Mouse (Mus musculus) hindbrain, embryonic 14.5 days (tissue): ENCODE data around the gene Sema3c. TPM values are rescaled to one million over a fixed set of nuclear protein-coding genes. Genes with fewer than 3 reads are reported as not detected.
A peak's percentile ranks its signal among the peaks of the same experiment; 100 is the strongest.

Experiments
- ATAC-seq: fragments of 200-750 bp; cut with Nextera tagmentation; 2 replicates; pipeline ENCODE4 v1.8.0; 2017; ENCODE audit warnings: moderate number of reproducible peaks, mild to moderate bottlenecking, moderate TSS enrichment, moderate library complexity; ENCODE audit not compliant: low FRiP score
- DNase-seq: peaks from one replicate; pipeline ENCODE4 v3.0.0-alpha.2; 2015; ENCODE audit warnings: low spot score
- H3K27ac ChIP-seq: fragments of 300-500 bp; sonication (generic); 2 replicates; pipeline ENCODE4 v1.5.1; 2014; ENCODE audit warnings: mild to moderate bottlenecking, moderate library complexity
- H3K27me3 ChIP-seq: fragments of 300-500 bp; sonication (generic); 2 replicates; pipeline ENCODE4 v1.6.1; 2014; ENCODE audit warnings: mild to moderate bottlenecking, low read length, mixed read lengths; ENCODE audit not compliant: control insufficient read depth, insufficient read depth
- H3K36me3 ChIP-seq: fragments of 300-500 bp; sonication (generic); replicated peaks from 2 replicates; pipeline ENCODE4 v1.6.1; 2014; ENCODE audit not compliant: control insufficient read depth, insufficient read depth
- H3K4me1 ChIP-seq: fragments of 300-500 bp; sonication (generic); replicated peaks from 2 replicates; pipeline ENCODE4 v1.6.1; 2014; ENCODE audit warnings: antibody characterized with exemption, low read length, mixed read lengths; ENCODE audit not compliant: control insufficient read depth, insufficient read depth
- H3K4me2 ChIP-seq: fragments of 300-500 bp; sonication (generic); replicated peaks from 2 replicates; pipeline ENCODE4 v1.6.1; 2014; ENCODE audit warnings: mild to moderate bottlenecking, moderate library complexity
- H3K4me3 ChIP-seq: fragments of 300-500 bp; sonication (generic); replicated peaks from 2 replicates; pipeline ENCODE4 v1.5.1; 2014; ENCODE audit warnings: mild to moderate bottlenecking, low read length
- H3K9ac ChIP-seq: fragments of 300-500 bp; sonication (generic); 2 replicates; pipeline ENCODE4 v1.6.1; 2014
- H3K9me3 ChIP-seq: fragments of 300-500 bp; sonication (generic); 2 replicates; pipeline ENCODE4 v1.6.1; 2016; ENCODE audit warnings: low read length; ENCODE audit not compliant: control insufficient read depth
- WGBS: fragments of 180-500 bp; shearing (Covaris S2); extraction: QIAGEN DNeasy Blood & Tissue Kit; methylation state at CpG from one replicate; pipeline ENCODE4 v1.1.7; 2014; 5-methylcytosine and 5-hydroxymethylcytosine counted together
- polyA plus RNA-seq: library from polyadenylated mRNA; unstranded; fragments of >200 nt; fragmentation: Nextera tagmentation; extraction: Ambion mirVana; gene quantifications from 2 replicates; pipeline ENCODE4 v1.2.1, GENCODE M21; 2014

The Sema3c gene
- polyA plus RNA-seq, 1 experiment from 2014 or later = 22.0 TPM

DNA sequence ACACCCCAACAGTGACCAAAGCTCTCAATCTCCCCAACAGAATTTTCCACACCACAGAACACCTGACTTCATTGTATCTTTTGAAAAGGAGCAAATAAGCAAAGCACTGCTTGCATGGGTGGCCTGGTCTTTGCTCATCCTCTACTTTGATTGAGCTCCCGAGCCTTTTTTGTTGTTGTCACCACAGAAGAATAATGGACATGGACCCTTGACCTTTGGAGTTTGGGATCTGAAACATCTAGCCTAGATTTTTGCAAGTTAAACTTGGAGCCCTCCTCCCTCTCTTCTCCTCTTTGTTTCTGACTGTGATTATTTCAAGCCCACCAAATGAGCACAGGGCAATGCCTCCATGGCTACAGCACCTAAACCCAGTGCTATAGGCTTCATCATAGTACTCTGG, 54.5 kb downstream of the Sema3c start:
- Histone ChIP-seq H3K36me3 (no peaks in the 10 kb centered on the region), H3K9ac (no peak overlapping the region), H3K27me3 (no peaks in the 10 kb centered on the region), H3K4me1 (no peaks in the 10 kb centered on the region), H3K9me3 (no peaks in the 10 kb centered on the region), H3K4me2 (no peak overlapping the region), H3K27ac (no peak overlapping the region), H3K4me3 (no peak overlapping the region)
- WGBS = 7% methylated on average over 1 of the region's 1 CpGs
- no peak for ATAC-seq
- DNase-seq = no peak

- ATAC-seq (no peak), DNase-seq (no peak)
- Histone ChIP-seq H3K4me3 (no peak overlapping the region), H3K4me1 (no peaks in the 10 kb centered on the region), H3K27me3 (no peaks in the 10 kb centered on the region), H3K27ac (no peak overlapping the region), H3K9ac (no peak overlapping the region), H3K4me2 (no peak overlapping the region), H3K36me3 (no peaks in the 10 kb centered on the region), H3K9me3 (no peaks in the 10 kb centered on the region)
- 73% methylated on average over 3 of the region's 3 CpGs for WGBS
Observed at GRCm38 (mm10) chr5:17629599-17629998, 55.5 kb downstream of the Sema3c start.

GRCm38 (mm10) chr5:17639519-17639918, 65.4 kb downstream of the Sema3c start:
- no peaks in the 10 kb centered on the region for H3K27me3 ChIP-seq
- 93% methylated on average over 3 of the region's 3 CpGs for WGBS
- no peak overlapping the region for H3K4me3 ChIP-seq
- no peaks in the 10 kb centered on the region for H3K9me3 ChIP-seq
- no peaks in the 10 kb centered on the region for H3K36me3 ChIP-seq
- H3K27ac ChIP-seq = no peak overlapping the region
- ATAC-seq = no peak
- no peaks in the 10 kb centered on the region for H3K4me1 ChIP-seq
- no peak for DNase-seq
- no peak overlapping the region for H3K9ac ChIP-seq
- no peak overlapping the region for H3K4me2 ChIP-seq

- Histone ChIP-seq H3K36me3 (no peaks in the 10 kb centered on the region), H3K27ac (no peak overlapping the region), H3K4me1 (no peaks in the 10 kb centered on the region), H3K27me3 (no peaks in the 10 kb centered on the region), H3K9me3 (no peaks in the 10 kb centered on the region), H3K4me3 (no peak overlapping the region), H3K4me2 (no peak overlapping the region), H3K9ac (no peak overlapping the region)
- DNase-seq (no peak), ATAC-seq (no peak)
- WGBS = 66% methylated on average over 7 of the region's 7 CpGs
Observed at GRCm38 (mm10) chr5:17647643-17648226, 73.7 kb downstream of the Sema3c start.

DNA sequence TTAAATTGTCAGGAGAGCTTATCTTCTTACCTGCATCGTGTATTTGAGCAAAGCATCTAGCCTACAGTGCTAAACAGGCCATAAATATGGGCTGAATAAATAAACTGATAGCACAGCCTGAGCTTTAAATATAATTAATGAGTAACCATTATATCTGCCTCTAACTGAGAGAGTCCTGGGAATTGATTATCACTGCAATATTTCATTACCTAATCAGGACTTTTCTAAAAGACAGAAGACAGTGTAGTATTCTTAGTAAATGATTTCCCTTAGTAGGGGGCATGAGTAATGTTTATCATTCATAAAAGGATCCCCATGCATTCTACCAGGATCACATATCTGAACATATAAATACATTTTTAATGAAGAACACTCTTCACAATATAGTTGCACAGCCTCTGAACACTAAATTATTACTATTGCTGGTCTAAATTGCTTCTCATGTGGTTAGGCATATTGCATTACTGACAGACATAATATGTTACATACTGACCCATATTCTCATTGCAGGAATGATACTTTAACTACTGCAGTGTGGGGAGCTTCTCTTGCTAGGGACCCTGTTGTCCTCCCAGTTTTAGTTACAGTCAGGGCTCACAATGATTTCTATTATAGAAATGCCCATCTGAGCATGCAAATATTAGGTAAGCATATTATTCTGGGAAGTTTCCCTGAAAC, 74.9 kb downstream of the Sema3c start:
- Histone ChIP-seq H3K4me1 (no peaks in the 10 kb centered on the region), H3K9me3 (no peaks in the 10 kb centered on the region), H3K36me3 (no peaks in the 10 kb centered on the region), H3K4me2 (no peak overlapping the region), H3K9ac (no peak overlapping the region), H3K27ac (no peak overlapping the region), H3K27me3 (no peaks in the 10 kb centered on the region), H3K4me3 (no peak overlapping the region)
- 49% methylated on average over 1 of the region's 1 CpGs for WGBS
- peak; percentile 62 for ATAC-seq
- no peak for DNase-seq

DNA sequence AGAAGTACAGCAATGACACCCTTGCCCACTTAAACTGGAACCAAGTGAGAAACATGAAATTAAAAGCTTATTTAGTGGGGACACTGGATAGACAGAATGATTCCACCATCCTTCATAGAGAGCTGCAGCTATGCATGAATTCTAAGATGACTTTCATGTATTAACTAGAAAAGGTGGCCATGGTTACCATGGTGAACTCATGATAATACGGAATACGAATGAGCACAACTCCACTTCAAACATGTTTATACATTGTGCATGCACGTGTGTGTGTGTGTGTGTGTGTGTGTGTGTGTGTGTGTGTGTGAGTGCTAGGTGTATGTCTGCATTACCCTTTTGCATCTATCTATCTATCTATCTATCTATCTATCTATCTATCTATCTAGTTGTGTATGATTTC, 87.1 kb downstream of the Sema3c start:
- Histone ChIP-seq H3K4me2 (no peak overlapping the region), H3K27ac (no peak overlapping the region), H3K4me1 (no peaks in the 10 kb centered on the region), H3K4me3 (no peak overlapping the region), H3K9me3 (no peaks in the 10 kb centered on the region), H3K9ac (no peak overlapping the region), H3K36me3 (no peaks in the 10 kb centered on the region), H3K27me3 (no peaks in the 10 kb centered on the region)
- no peak for ATAC-seq
- WGBS = 65% methylated on average over 3 of the region's 3 CpGs
- DNase-seq = no peak

- Histone ChIP-seq H3K9me3 (no peaks in the 10 kb centered on the region), H3K27me3 (no peaks in the 10 kb centered on the region), H3K36me3 (no peaks in the 10 kb centered on the region), H3K4me1 (no peaks in the 10 kb centered on the region), H3K4me2 (no peak overlapping the region), H3K9ac (no peak overlapping the region), H3K4me3 (no peak overlapping the region), H3K27ac (no peak overlapping the region)
- DNase-seq (no peak), ATAC-seq (no peak)
Observed at GRCm38 (mm10) chr5:17671356-17671755, 97.3 kb downstream of the Sema3c start.

GRCm38 (mm10) chr5:17680862-17681261, 106.8 kb downstream of the Sema3c start:
- no peaks in the 10 kb centered on the region for H3K27me3 ChIP-seq
- no peak overlapping the region for H3K9ac ChIP-seq
- H3K36me3 ChIP-seq = no peaks in the 10 kb centered on the region
- H3K9me3 ChIP-seq = no peaks in the 10 kb centered on the region
- no peak overlapping the region for H3K4me3 ChIP-seq
- no peak for DNase-seq
- 94% methylated on average over 2 of the region's 2 CpGs for WGBS
- no peak for ATAC-seq
- H3K4me1 ChIP-seq = no peaks in the 10 kb centered on the region
- H3K4me2 ChIP-seq = no peak overlapping the region
- H3K27ac ChIP-seq = no peak overlapping the region

DNA sequence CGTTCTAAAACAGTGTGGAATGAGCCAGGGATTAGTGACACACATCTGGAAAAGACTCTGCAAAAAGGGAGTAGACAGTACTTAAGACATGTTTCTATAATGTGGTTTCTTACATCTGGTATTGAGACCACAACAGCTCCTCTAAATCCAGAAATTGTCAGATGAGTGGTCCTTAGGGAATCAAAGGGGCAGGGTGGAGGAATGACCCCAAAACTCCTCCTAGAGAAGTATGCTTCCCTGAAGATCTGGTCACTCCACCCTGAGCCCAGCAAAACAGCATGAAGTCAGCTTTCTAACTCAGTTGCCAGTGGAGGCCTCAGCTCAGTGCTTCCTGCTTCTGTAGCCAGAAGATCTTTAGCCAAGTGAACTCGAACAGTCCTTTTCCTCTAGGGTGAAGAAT, 115.0 kb downstream of the Sema3c start:
- Histone ChIP-seq H3K9me3 (no peaks in the 10 kb centered on the region), H3K4me3 (no peak overlapping the region), H3K4me1 (no peaks in the 10 kb centered on the region), H3K36me3 (no peaks in the 10 kb centered on the region), H3K27me3 (no peaks in the 10 kb centered on the region), H3K9ac (no peak overlapping the region), H3K4me2 (no peak overlapping the region), H3K27ac (no peak overlapping the region)
- WGBS = 77% methylated on average over 2 of the region's 2 CpGs
- no peak for ATAC-seq
- DNase-seq = no peak

- no peak for DNase-seq
- WGBS = 76% methylated on average over 5 of the region's 5 CpGs
- no peak overlapping the region for H3K9ac ChIP-seq
- H3K9me3 ChIP-seq = no peaks in the 10 kb centered on the region
- ATAC-seq = no peak
- no peak overlapping the region for H3K4me2 ChIP-seq
- no peaks in the 10 kb centered on the region for H3K27me3 ChIP-seq
- H3K36me3 ChIP-seq = no peaks in the 10 kb centered on the region
- H3K4me1 ChIP-seq = no peaks in the 10 kb centered on the region
- H3K4me3 ChIP-seq = no peak overlapping the region
- H3K27ac ChIP-seq = no peak overlapping the region
Observed at GRCm38 (mm10) chr5:17689604-17690003, 115.5 kb downstream of the Sema3c start.
